Mouse (Mus musculus) left cerebral cortex, postnatal 4 days (tissue): ENCODE results near the gene Olfr1265. TPM values are rescaled to one million over a fixed set of nuclear protein-coding genes. Genes with fewer than 3 reads are reported as not detected.

Experiments
- DNase-seq: peaks from one replicate; pipeline ENCODE4 v3.0.0-alpha.2; 2022
- intact Hi-C: fragments of 180-260 bp; cut with DNase I; formaldehyde crosslinking; loops from one replicate; pipeline ENCODE4 v1.15.1; 2025
- total RNA-seq, 2 experiments: library from RNA; stranded (reverse); gene quantifications; 2 replicates each; pipeline ENCODE4 v1.2.3; 2021

The Olfr1265 gene
- under 1 TPM in 1 of 2 experiments, not detected in 1; 0.06 TPM for total RNA-seq

DNA sequence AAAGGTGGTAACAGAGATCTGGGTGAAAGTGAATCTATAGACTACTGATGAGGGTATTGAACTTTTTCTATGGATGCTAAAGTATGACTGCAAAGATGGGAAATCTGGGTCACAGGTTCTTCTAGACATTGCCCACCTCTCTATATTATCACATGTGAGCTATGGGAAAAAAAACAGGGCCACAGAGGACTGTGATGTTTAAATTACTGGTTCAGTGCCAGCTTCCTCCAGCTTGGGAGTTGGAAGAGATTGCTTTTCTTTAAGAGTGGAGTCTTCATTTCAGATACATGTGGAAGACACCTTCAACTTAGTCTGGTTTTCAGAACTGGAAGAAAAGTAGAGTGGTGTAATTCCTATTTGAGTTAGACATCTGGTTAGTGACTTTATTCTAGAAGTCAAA is at the start of gene Olfr1265:
Gene Olfr1265 (plus strand): TSS at position 301 of the 400 bp plus-strand sequence.
- intact Hi-C loops: no loop called here
- DNase-seq: no peak

- DNase-seq: no peak
- intact Hi-C loops: no loop called here
Observed at GRCm38 (mm10) chr2:89990921-89991320, 44.2 kb upstream of the Olfr1265 start, which contains the start of gene Olfr1261. Gene Olfr1261, plus strand, starts transcription at chr2:89991221.

- intact Hi-C loops: no loop called here
- no peak for DNase-seq
Observed at GRCm38 (mm10) chr2:89999845-90000244, 35.3 kb upstream of the Olfr1265 start, which contains the start of gene Olfr1262. Gene Olfr1262, plus strand, starts transcription at chr2:90000145.

DNA sequence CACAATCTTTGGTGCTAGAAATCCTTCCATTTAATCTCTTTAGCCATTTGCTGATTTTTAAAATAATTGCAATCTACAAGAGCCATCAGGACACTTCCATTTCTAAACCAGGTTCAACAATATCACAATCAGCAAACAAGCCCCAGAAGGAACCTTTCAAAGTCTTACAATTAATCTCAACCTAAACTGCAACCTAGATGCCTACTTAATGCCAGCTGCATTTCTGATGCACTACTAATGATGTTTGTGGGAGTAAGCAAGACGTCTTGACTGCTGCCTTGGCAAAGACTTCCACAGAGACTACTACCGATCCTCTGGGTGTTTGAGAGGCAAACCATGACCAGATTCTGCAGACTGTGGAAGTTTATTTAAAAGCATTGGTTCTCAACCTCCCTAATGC is 23.3 kb upstream of the Olfr1265 start, which contains the start of gene Olfr1263:
Gene Olfr1263 (plus strand): TSS at position 301 of the 400 bp plus-strand sequence.
- intact Hi-C loops: no loop called here
- no peak for DNase-seq

DNA sequence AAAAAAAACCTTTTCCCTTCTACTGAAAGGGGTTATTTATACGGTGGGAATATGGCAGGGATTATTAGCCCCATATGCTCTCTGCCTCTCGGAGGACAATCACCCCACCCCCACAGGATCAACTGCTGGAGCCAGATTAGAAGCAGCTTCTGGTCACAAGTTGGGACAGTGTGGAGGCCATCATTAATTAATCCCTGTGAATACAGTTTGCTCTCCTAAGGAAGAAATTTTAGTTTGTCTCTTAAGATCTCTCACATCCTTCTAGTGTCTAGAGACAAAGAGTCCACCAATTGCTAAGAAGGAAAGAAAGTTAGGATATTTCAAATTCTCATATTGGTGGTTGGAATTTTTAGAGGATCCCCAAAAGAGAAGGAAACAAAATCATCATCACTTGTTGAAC is 9.7 kb upstream of the Olfr1265 start, which contains the start of gene Olfr1264:
Gene Olfr1264 (minus strand): TSS at position 101 of the 400 bp plus-strand sequence.
- intact Hi-C loops: no loop called here
- DNase-seq: no peak

DNA sequence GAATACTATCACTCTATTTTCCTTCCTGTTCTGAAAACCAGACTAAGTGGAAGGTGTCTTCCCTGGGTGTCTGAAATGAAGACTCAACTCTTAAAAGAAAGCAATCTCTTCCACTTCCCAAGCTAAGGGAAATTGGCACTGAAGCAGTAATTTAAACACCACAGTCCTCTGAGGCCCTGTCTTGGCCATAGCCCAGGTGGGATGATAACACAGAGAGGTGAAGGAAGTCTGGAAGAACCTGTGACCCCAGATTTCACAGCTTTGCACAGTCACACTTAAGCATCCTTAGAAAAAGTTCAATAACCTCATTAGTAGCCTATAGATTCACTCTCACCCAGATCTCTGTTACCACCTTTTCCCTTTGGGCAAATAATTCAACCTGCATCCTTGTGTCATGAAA is 28.4 kb downstream of the Olfr1265 start, which contains the start of gene Olfr140:
Gene Olfr140 (minus strand): TSS at position 101 of the 400 bp plus-strand sequence.
- no peak for DNase-seq
- intact Hi-C loops: no loop called here

GRCm38 (mm10) chr2:90070065-90070464 is 34.9 kb downstream of the Olfr1265 start:
- no peak for DNase-seq
- intact Hi-C loops: no loop called here

Other genes with a start within 250 kb of the Olfr1265 start
- not detected for gene Olfr1254, start 241.7 kb upstream of the Olfr1265 start, total RNA-seq
- gene Olfr1255, start 223.3 kb upstream of the Olfr1265 start, total RNA-seq: not detected
- not detected for gene Olfr1256, start 193.8 kb upstream of the Olfr1265 start, total RNA-seq
- gene Olfr48, start 187.1 kb upstream of the Olfr1265 start, total RNA-seq: not detected
- not detected for gene Olfr1257, start 156.9 kb upstream of the Olfr1265 start, total RNA-seq
- not detected for gene Olfr1258, start 108.0 kb upstream of the Olfr1265 start, total RNA-seq
- not detected for gene Olfr1259, start 86.7 kb upstream of the Olfr1265 start, total RNA-seq
- gene Olfr1260, start 61.0 kb upstream of the Olfr1265 start, total RNA-seq: not detected
- gene Olfr1261, start 44.1 kb upstream of the Olfr1265 start, total RNA-seq: under 1 TPM in 1 of 2 experiments, not detected in 1; 0.12 TPM
- gene Olfr1262, start 35.2 kb upstream of the Olfr1265 start, total RNA-seq: not detected
- not detected for gene Olfr1263, start 23.2 kb upstream of the Olfr1265 start, total RNA-seq
- not detected for gene Olfr1264, start 9.8 kb upstream of the Olfr1265 start, total RNA-seq
- gene Olfr140, start 28.3 kb downstream of the Olfr1265 start, total RNA-seq: not detected
- not detected for gene Olfr1269, start 86.1 kb downstream of the Olfr1265 start, total RNA-seq
- gene Olfr32, start 107.0 kb downstream of the Olfr1265 start, total RNA-seq: not detected
- gene Olfr1270, start 117.8 kb downstream of the Olfr1265 start, total RNA-seq: not detected
- gene Olfr1506, start 189.2 kb downstream of the Olfr1265 start, total RNA-seq: under 1 TPM in 1 of 2 experiments, not detected in 1; 0.32 TPM
- not detected for gene Olfr142, start 222.3 kb downstream of the Olfr1265 start, total RNA-seq
- gene Olfr1271, start 235.7 kb downstream of the Olfr1265 start, total RNA-seq: not detected